Mouse (Mus musculus): ENCODE results near the gene AI467606.

AI467606 gene

GRCm38 (mm10) chr7:127118671-127119445 lies 27.7 kb downstream of the AI467606 start:
- in situ Hi-C loops (cut with MboI, MseI) = no loop called here

GRCm38 (mm10) chr7:127121061-127121910 lies 30.1 kb downstream of the AI467606 start:
- in situ Hi-C loops (cut with MboI, MseI) = no loop called here

- in situ Hi-C loops (cut with MboI, MseI) = no loop called here
Measured at GRCm38 (mm10) chr7:127121911-127122270, 30.7 kb downstream of the AI467606 start, which contains the start of gene Qprt. Gene Qprt (minus strand): TSS chr7:127122226.

GRCm38 (mm10) chr7:127129638-127130037 lies 38.5 kb downstream of the AI467606 start:
- in situ Hi-C loops (cut with MboI, MseI) = loop anchor here in 1 of 2 experiments (10.0 kb wide), 1 partner anchor 55 kb away; no protein-coding TSS in a partner anchor

- in situ Hi-C loops (cut with MboI, MseI) = loop anchor here in 1 of 2 experiments (10.0 kb wide), 1 partner anchor 52 kb away; no protein-coding TSS in a partner anchor
Measured at GRCm38 (mm10) chr7:127133125-127133524, 42.0 kb downstream of the AI467606 start.

- in situ Hi-C loops (cut with MboI, MseI) = loop anchor here (5.0 to 10.0 kb wide), 2 partner anchors 50 to 57 kb away; no protein-coding TSS in a partner anchor
Measured at GRCm38 (mm10) chr7:127134821-127135447, 43.8 kb downstream of the AI467606 start.

GRCm38 (mm10) chr7:127136181-127137071 lies 45.3 kb downstream of the AI467606 start:
- in situ Hi-C loops (cut with MboI, MseI) = loop anchor here (5.0 to 10.0 kb wide), 2 partner anchors 48 to 56 kb away; no protein-coding TSS in a partner anchor

GRCm38 (mm10) chr7:127137262-127138017 lies 46.3 kb downstream of the AI467606 start, which contains the start of gene Spn:
Gene Spn (minus strand): TSS chr7:127137823.
- in situ Hi-C loops (cut with MboI, MseI) = loop anchor here (5.0 to 10.0 kb wide), 2 partner anchors 47 to 55 kb away; no protein-coding TSS in a partner anchor

GRCm38 (mm10) chr7:127139100-127139499 lies 47.9 kb downstream of the AI467606 start:
- in situ Hi-C loops (cut with MboI, MseI) = loop anchor here (5.0 to 10.0 kb wide), 2 partner anchors 46 to 53 kb away; no protein-coding TSS in a partner anchor

- in situ Hi-C loops (cut with MboI, MseI) = loop anchor here (5.0 to 10.0 kb wide), 2 partner anchors 45 to 53 kb away; no protein-coding TSS in a partner anchor
Measured at GRCm38 (mm10) chr7:127139562-127139961, 48.4 kb downstream of the AI467606 start.

GRCm38 (mm10) chr7:127140623-127141404 lies 49.7 kb downstream of the AI467606 start:
- in situ Hi-C loops (cut with MboI, MseI) = no loop called here

- in situ Hi-C loops (cut with MboI, MseI) = no loop called here
Measured at GRCm38 (mm10) chr7:127142214-127142613, 51.1 kb downstream of the AI467606 start.

- in situ Hi-C loops (cut with MboI, MseI) = no loop called here
Measured at GRCm38 (mm10) chr7:127142666-127143065, 51.5 kb downstream of the AI467606 start.
